Mouse (Mus musculus) left cerebral cortex, adult 8-10 months (tissue): ENCODE results near the gene Hmmr. TPM values are rescaled to one million over a fixed set of nuclear protein-coding genes. Genes with fewer than 3 reads are reported as not detected.
"Not testable (repeated sequence)": the region's sequence is repeated elsewhere in the genome, so short reads cannot be mapped to it uniquely, and the experiment has no call there.

ENCODE experiments used
- DNase-seq, 2 experiments: peaks; one replicate each; pipeline ENCODE4 v3.0.0; 2022; ENCODE audit warnings: low spot score in 2 of 2
- total RNA-seq, 4 experiments: library from RNA; stranded (reverse); gene quantifications; 2 replicates each; pipeline ENCODE4 v1.2.4; 2022

The Hmmr gene
- under 1 TPM; 0.32 to 0.49 (median 0.42) TPM for total RNA-seq

DNA sequence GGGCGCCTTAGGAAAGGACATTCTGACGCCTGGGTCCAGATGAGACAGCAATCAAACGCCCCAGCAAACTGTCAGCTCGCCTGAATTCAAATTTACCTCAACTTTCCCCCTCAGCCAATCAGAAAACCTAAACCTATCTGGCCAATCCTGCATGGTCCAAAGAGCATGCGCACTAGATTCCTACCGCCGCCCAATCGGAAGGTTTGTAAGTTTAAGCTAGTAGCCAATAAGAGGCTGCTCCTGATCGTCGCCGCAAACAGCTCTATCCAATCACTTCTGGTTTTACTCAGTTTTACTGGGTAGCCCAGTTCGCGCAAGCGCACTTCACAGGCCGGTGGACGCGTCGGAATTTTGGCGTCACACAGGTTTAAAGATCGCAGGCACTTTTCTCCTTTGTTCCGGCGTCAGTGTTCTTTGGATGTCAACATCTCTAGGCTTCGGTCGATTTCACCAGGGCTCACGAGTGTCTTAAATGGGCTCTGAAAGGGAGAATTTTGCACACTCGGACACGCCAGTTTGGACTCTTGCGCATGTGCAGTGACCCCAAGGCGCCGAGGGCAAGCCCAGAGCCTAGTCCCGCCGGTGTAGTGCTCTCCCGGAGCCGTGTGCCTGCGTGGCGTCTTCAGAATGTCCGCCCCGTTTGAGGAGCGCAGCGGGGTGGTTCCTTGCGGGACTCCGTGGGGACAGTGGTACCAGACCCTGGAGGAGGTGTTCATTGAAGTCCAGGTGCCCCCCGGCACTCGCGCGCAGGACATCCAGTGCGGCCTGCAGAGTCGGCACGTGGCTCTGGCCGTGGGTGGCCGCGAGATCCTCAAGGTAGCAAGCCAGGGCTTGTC, at the start of gene Hmmr, which contains the start of gene Nudcd2:
TSS of gene Hmmr (minus strand) at position 84 of the 836 bp plus-strand sequence.
TSS of gene Nudcd2 (plus strand) at position 329 of the 836 bp plus-strand sequence.
- peak; percentile 89 to 96 for DNase-seq

DNA sequence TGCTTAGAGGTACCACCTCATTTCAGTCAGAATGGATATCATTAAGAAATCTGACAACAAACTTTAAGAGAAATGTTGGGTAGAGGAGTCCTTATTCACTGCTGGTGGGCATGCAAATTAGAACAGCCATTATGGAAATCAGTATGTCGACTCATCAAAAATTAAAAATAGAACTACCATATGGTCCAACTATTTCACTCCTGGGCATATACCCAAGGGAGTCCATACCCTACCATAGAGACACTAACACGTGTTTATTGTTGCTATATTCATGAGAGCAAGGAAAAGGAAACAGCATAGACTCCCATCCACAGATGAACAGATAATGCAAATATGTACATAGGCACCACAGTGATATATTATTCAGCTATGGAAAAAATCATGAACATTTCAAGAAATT, 48.6 kb upstream of the Hmmr start:
- DNase-seq = no peak

DNA sequence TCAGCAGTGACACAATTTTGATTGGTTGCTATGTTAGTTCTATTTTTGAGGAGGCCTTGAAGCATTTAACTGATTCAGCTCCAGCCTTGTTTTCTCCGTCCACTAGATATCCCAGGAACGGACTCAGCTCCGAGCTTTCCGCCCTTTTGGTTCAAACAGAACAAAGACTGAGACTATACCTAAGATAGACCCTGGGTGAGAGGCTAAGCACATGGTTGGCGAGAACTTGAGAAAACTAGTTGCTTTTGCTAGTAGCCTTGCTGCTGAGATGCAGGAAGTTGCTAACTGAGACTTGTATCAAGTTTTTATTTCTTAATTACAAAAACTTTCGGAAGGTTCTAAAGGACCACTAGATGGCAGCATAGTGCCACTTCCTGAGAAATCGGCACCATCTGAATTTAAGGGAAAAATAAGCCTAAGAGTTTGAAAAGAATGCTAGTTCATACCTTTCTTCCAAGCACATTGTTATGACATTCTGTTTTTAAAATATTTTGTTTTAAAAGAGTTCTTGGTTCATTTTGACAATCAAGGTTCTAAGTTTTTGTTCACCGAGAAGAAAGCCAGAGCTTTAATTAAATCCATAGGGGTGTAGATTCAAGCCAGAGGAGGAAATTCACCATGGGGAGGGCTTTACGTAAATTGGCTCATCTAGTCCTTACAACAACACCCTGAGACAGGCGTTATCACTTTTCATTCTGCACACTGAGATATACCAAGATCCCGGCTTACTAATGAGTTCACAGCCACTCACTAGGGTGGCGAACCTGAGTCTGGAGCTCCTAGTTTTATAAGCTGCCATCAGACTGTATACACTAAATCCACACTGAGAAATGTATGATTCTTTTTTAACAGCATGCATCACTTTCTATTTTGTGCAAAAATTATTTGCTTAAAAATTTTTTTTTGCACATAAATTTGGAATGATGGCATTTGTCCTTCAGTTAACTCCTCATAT, 42.4 kb upstream of the Hmmr start:
- DNase-seq = no peak

DNA sequence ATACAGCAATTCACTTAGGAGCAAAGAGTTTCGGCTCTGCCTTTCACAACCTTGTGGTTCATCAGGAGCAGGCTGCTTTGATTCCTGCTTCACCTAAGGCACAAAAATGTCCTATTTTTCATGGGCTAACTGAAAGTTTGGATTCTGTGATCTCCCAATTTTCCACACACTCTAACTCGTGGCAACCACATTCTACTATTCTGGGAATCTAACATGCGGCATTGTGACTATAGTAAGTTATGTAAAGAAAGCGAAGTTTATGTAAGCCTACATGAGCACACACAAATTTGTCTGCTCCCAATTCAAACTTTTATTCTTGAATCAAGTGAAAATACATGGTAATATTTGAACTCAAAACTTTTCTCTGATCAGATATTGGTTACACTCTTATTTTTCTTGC, 31.5 kb upstream of the Hmmr start:
- no peak for DNase-seq

DNA sequence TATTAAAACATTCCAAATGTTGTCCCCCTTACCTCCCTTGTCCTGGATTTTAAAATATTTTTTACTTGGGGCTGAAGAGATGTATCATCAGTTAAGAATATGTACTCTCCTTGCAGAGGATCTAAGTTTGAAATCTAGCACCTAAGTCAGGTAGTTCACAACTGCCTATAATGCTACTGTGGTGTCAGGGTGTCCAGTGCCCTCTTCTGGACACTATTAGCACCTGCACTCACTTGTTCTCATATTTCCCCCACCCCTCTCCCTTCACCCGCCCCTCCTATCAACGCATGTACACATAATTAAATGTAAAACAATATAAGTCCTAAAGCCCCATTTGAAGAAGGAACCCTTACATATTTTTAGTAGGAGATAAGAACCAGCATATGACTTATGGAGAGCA, 30.2 kb upstream of the Hmmr start:
- no peak for DNase-seq

DNA sequence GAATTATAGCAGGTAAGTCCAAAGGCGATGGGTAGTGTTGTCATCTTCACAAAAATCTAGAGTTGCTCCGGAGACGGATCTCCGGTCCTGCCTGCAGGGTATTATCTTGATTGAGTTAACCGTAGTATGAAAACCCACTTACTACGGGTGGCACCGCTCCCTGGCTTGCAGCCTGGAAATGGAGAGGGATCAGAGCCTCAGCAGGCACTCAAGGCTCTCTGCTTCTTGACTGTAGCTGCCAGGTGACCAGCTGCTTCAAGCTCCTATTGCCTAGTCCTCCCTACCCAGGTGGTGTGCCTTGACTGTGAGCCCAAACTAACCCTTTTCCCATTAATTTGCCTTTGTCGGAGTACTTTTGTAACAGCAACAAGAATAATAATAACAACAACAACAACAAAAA, 26.7 kb upstream of the Hmmr start:
- DNase-seq = no peak

DNA sequence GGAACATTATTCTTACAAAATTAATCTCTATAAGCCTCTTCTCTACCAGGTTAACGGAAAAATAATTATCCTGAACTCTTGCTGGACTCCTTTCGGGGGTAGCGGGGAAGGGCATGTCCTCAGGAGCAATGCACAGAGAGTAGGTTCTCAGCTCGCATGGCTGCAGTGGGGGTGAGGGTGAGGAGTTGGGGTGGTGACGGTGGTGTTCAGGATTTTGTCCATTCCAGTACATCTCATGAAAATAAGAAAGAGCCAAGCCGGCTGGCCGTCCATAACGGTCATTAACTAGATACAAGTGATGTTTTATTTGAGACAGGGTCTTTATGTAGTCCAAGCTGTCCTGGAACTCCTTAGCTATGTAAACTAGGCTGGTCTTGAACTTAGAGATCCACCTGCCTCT, 22.7 kb upstream of the Hmmr start:
- DNase-seq = no peak

DNA sequence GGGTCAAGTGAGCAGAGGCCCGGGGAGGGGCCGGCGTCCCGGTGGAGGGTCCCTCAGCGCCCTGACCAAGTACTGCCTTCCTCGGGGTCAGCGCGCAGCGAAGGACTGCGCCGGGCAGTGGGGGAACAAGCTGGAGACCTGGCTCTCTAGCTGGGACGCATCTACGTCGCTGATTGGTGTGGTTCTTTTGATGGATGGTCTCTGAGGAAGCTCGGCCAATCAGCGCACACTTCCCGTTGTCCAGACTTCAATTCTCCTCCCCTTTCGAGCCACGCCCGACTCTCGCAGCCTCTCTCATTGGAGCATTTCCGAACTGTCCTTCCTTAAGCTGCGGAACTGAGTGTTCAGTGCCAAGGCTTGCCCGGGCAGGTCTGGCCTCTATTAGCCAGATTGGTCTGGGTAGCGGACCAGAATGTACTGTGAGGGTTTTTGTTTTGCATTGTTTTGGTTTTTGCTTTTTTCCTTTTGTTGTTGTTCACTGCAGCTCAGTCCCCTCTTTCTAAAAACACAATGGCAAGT, 21.9 kb upstream of the Hmmr start, which contains the start of gene Ccng1:
TSS of gene Ccng1 (minus strand) at position 203 of the 519 bp plus-strand sequence.
- peak; percentile 67 to 94 for DNase-seq

DNA sequence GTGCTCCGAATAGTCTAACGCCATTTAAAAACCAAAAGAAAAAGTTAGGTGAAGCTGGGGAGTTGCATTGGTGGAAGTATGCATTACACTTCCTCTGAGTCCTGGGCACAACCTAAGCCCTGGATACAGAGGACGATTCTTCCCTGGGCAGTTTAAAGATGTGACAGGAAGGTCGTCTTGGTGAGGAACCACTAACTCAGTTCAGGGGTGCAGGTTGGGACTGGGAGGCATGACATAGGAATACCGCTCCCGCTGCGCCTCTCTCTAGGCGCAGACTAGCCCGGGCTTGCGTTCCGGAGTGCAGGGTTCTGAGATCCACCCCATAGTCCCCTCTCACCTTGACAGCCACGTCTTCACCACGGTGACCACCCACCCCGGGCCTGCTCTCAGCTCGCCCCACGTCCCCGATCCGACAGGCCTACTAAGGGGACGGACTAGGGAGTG, 21.5 kb upstream of the Hmmr start:
- DNase-seq = no peak

DNA sequence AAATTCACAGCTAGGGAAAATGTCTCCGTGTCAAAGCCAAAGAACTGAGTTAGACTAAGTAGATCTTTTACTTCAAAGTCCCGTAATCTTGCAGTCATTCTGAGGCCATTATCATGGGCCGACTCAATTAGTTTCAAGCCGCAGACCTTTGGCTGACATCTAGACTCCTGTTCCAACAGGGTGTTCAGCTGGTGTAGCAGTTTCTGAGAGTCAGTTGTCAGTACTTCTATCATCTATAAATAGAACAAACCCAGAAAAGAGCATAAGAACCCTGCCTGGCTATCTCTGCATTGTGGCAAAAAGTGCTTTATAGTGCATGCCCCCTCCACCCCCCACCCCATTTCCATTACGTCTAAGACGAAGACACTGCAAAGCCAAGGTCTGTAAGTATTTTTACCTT, 20.6 kb upstream of the Hmmr start:
- no peak for DNase-seq

DNA sequence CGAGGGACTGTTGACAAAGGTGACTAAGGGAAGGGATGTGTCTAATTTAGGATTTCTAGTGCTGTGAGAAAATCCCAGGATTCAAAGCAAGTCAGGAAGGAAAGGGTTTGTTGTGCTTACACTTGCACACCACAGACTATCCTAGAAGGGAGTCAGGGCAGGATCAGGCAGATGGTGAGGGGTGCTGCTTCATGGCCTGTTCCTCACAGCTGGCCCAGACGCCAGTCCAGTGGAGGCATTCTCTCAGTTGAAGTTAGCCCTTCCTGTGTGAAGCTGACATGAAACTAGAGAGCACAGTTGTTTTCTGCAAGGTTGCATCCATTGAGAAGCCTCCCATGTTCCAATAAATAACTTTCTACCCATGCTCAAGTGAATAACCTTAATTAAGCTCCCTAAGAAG, 14.5 kb upstream of the Hmmr start:
- DNase-seq = no peak

DNA sequence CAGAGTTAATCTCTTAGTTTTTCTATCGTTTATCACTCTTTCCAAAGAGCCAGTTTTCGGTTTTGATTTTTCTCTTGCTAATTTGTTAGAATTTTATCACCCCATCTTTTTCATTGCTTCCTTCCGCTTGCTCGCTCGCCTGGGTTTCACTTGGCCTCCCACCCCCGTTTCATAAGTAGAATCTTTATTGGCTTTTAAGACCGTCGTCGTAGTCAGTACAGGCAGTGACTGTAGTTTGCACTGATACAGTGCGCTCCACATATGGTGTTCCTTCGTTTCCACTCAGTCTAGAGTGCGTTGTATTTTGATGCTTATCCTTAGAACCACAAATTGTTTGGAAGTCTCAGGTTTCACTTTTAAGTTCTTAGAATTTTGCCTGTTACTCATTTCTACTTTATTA, 13.1 kb upstream of the Hmmr start:
- DNase-seq = no peak

DNA sequence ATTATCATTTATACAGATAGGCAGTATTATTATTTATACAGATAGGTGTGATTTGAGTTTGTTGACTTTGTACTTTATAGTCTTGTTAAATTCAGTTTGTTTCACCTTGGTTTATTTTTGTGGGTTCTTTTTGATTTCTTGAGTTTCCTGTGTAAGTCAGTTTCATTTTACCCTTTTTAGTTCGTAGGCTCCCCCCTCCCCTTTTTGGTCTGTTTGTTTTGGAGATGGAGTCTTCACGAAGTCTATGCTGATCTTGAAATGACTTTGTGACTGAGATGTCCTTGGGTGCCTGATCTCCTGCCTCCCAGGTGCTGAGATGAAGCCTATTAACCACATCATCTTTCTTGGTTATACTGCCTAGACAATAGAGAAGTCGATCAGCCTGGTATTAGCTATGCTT, 11.1 kb upstream of the Hmmr start:
- no peak for DNase-seq

DNA sequence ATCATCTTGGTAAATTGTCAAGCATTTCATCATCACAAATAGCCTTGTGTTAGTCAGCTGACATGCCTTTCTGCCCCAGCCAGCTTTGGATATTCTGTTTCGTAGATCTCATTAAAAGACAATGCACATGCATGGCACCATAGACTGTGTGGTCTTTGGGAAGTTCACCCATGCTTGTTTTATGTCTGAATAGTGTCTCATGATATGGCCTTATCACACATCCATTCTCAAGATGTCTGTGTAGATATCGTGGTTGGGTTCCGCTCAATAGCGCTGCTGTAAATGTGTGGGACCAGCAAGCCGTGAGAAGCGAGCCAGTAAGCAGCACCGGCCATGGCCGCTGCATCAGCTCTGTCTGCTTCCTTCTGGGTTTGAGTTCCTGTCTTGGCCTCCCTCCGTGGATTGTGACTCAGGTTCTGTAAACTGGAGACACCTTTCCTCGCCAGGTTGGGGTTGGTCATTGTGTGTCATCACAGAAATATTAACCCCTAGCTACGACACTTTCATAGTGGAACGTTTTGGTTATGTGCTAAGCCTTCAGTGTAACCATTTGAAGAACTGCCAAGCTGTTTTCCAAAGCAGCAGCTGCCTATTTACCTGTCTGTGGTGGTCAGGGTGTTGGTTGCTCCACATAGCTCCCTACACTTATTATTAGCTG, 8.5 kb upstream of the Hmmr start:
- no peak for DNase-seq

DNA sequence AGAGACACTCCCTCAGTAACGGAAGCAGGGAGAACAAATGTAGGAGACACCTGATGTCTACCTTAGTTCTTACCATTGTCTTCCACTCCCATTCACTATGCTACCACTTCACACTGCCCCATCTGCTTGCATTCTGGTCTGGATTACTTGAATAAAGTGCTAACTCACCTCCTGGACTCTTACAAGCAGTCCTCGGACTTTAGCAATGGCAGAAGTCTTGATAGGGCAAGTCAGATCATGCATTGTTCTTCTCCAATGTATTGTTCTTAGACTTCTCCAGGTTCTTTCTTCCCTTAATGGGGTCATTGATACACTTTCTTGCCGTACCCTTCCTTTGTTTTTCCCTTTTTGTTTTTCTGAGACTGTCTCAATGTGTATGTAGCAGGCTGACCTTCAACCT, 4.1 kb upstream of the Hmmr start:
- no peak for DNase-seq

DNA sequence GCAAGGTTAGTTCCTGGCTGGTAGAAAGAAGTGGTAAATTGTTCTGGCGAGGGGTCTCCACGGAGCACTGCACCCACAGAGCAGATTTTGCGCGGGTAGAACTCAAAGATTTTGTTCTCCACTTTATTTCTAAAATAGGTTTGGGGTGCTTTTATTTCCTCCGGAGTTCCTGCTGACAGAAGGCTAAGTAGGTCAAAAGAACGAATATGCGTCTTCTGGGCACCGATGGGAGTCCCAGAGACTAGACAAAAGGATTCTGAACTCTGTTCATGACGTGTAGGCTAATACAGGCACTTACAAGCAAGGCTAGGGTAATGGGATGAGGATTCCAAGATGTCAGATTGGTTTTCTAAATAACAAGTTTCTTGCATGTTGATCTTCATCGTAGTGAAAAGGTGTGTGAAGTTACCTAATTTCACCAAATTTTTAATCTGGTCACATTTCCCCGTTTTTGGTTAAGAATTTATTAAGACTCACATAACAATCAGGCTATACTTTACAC, 1.1 kb upstream of the Hmmr start:
- no peak for DNase-seq

DNA sequence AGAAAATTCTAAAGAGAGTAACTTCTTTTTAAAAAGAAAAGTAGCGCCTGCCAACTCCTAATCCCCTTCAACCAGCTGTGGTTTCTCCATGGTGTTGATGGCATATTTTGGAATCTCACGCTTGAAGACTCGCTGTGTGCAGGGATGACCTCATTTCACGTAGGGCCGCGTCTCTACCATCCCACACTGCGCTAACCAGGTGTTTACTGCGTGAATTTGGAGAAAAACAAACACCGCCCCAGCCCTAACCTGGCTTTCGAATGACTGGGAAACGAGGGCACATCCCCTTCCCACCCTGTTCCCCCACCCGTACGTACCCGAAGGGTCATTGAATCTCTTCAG, 254 bp downstream of the Hmmr start:
- no peak for DNase-seq

DNA sequence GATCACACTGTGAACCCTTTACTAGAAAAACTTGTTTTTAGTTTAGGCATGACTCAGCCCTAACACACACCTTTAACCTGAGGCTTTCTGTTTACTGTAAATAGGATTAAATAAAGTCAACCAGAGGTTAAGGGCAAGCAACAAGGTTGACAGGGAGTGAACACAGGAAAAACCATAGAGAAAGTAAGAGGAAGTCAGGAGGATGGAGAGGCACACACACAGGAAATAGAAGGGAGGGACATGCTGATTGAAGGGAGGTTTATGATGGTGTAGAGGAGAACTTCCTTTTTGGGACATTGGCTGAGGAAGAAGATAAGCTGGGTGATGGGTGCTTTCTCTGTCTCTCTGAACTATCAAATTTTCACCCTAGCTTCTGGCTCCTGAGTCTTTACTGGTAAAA, 14.9 kb downstream of the Hmmr start:
- no peak for DNase-seq

DNA sequence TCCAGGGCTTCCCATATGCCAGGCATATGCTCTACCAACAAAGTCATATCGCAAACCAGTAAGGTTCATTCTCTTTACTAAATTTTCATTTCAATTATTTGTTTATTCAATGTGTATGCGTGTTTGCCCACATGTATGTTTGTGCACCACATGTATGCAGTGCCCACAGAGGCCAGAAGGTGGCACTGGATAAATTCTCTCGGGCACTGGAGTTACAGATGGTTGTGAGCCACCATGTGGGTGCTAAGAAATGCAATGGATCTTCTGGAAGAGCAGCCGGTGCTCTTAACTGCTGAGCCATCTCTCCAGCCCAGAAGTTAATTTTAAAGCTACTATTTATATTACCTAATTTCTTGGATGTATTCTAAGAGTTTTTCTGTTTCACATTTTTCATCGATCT, 17.7 kb downstream of the Hmmr start:
- DNase-seq = no peak

DNA sequence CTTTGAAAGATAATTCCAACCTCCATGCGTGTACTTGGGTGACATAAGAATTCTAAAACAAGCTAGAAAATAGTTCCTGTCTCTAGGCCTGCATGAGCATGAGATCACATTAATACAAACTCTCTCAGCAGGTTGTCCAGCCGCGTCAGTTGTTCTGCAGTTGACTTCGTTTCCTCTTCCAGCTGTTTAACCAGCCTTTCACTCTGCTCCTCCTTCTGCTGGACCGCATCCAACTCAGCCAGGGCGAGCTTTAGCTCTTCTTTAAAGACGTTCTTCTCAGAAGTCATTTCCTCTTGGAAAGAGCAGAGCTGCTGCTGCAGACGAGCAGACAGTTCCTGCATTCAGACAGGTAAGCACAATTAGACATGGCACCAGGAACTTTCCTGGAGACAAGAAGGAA, 19.4 kb downstream of the Hmmr start:
- DNase-seq = no peak

DNA sequence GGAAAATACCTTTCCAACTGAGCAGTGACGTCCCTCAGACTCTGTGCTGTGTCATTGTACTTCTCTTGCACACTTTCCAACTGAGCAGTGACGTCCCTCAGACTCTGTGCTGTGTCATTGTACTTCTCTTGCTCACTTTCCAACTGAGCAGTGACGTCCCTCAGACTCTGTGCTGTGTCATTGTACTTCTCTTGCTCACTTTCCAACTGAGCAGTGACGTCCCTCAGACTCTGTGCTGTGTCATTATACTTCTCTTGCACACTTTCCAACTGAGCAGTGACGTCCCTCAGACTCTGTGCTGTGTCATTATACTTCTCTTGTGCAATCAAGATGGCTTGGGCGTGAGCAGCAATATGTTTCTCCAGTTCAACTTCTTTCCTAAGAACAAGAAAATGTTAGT, 23.3 kb downstream of the Hmmr start:
- not testable (repeated sequence) for DNase-seq
